Mouse (Mus musculus): ENCODE measurements at regions not wholly inside any gene's neighbourhood (a gene's known extent, or its start where the extent isn't known, plus 50 kb on each side); places are given as distances from the start of the nearest gene placed in this dataset.

DNA sequence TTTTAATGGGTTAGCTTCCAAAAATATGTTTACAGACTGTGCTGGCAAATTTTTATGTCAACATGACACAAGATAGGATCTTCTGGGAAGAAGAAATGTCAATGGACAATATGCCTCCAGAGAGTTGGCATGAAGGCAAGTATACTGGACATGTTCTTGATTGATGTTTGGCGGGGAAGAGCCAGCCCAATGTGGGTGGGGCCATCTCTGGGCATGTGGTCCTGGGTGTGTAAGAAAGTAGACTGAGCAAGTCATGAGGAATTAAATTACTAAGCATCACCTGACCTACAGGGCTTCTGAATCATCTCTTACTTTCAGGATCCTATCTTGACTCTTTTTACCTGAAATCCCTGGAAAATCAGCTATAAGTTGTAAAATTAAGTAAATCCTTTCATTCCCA is 525.0 kb upstream of the Grm7 start:
- no peak for DNase-seq (ENCODE audit: low spot score)

DNA sequence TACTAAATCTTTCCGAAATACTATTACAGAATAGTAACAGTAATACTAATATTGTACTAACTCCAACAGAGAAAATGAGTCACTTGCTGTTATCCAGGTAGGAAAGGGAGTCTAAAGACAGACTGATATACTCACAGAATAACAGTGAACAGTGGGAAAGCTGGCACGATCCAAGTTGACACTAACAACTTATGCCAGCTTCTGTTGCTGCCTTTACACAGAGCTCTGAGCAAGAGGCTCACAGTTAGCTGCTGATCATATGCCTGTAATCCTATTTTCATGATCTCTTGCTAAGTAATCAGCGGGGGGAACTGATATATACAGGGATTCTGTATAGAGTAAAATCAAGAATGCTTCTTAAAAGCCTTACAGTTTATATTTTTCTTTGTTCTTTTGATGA is 513.1 kb upstream of the Grm7 start:
- peak; percentile 9 for DNase-seq (ENCODE audit: low spot score)

DNA sequence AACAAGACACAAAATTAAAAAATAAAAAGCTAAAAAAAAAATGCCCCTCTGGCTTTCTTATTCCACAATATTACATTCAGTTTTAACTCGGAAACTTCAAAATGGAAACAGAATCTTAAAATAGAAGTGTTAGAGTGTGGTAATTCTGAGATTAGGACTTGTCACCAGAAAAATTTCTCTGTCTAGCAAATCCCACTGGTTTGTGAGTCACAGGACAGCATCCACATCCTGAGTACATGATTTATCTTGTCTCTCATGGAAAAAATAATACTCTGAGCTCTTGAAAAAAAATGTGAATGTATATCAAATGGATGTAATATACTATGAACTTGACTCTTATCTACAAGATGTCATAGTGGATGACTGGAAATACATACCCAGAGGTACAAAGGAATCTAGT is 511.8 kb upstream of the Grm7 start:
- no peak for DNase-seq (ENCODE audit: low spot score)

DNA sequence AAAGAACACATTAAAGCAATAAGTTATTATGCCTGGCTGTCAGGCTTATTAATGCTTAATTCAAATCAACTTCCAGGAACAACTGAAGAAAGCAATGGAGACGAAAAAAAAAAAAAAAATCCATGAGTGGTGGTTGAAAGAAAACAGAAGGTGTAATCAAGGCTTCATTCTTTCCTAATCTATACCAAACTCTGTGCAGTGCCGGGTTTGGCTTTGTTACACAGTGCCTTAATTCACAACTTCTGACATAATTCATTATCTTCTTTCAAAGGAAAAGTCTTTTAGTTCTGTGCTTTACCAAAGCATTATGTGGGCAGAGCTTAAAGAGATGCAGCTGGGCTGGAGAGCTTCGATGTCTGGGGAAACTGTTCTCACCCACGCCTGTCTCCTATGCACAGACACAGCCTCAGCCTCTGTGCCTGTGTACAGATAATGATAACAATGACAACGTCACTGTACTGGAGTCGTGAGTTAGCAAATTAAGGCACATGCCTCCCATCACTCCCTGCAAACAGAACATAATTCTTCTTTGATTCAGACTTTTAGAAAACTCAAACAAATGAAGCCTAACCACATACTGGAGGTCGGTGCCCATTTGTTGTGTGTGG is 508.2 kb upstream of the Grm7 start:
- DNase-seq (ENCODE audit: low spot score) = no peak

DNA sequence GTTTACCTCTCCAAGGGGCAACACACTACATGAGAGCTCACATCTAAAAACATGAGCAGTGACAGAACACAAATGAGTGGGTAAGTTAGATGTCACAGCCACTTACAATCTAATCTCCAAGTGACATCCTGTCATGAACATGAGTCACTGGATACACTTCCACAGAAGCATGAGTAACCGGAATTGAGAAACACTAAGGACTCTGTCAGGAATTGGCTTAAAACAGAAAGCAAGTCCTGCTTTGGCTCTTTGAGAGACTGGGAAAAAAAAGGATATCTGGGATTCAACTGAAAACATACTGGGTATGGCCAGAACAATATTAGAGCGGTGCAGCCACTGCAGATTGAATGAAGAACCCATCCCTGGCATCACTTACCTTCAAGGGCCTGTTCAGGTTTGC is 506.0 kb upstream of the Grm7 start:
- DNase-seq (ENCODE audit: low spot score) = no peak

DNA sequence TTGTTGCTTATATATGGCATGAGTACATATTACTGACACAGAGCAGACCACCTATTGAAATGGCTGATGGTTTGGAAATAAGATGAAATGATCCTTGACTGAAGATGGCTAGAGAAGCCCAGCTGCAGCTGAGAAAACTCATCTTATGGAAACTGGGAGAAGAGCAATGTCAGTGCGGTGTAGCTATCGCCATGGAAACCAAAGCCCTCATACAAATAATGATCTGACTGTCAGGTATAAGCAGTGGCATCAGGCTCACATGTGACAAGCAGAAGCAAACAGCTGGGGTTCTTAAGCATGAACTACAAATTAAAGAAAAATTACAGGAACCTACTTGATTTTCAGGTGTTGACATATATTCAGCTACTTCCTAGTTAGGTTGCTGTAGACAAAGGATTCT is 476.8 kb upstream of the Grm7 start:
- DNase-seq (ENCODE audit: low spot score) = peak; percentile 11

DNA sequence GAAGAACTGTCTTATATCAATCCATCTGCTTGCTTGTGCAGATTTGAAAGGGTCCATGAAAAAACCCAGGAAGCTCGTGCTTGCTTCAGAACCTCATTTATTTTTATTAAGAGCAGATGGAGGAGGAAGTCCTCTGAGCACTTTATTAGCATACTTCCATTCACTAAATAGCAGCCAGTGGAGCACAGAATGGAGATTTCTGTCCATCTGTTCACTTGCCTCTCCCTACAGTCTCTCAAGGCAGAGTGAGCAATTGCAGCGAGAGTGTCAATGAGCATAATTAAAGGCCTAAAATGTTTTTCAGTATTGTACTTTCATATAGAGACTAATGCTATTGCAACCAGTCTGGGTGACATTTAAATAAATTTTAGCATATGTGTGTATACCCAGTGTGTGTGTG is 439.4 kb upstream of the Grm7 start:
- no peak for DNase-seq (ENCODE audit: low spot score)

DNA sequence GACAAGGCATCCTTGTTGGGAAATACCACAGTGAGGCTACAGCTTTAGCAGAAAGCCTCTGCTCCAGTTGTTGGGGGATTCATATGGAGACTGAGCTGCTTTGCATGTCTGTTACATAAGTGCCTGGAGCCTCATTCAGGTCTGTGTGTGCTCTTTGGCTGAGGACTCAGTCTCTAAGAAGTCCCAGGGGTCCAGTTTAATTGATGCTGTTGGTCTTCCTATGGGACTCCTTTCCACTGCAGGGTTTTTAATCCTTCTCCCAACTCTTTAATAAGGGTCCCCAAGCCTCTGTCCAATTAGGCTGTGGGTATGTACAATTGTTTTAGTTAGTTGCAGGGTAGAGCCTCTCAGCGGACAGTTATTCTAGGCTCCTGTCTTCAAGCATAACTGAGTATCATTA is 436.6 kb upstream of the Grm7 start:
- DNase-seq (ENCODE audit: low spot score) = no peak

DNA sequence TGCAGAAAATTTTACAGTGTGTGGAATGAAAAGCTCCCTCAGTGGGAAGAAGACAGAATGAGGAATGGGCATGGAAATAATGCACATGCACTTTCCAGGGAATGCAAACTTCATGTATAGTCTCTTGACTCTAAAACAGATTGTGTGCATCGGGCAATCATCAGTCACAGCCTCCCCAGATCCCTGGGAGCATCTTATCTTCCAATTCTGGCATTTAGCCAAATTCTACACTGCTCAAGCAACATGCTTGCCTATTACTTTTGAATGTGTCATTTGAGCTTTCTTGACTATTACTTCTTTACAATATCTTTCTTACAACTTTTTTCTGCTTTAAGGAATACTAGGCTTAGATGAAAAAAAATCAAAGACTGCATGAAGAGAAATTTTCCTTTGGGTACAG is 397.9 kb upstream of the Grm7 start:
- DNase-seq (ENCODE audit: low spot score) = no peak

DNA sequence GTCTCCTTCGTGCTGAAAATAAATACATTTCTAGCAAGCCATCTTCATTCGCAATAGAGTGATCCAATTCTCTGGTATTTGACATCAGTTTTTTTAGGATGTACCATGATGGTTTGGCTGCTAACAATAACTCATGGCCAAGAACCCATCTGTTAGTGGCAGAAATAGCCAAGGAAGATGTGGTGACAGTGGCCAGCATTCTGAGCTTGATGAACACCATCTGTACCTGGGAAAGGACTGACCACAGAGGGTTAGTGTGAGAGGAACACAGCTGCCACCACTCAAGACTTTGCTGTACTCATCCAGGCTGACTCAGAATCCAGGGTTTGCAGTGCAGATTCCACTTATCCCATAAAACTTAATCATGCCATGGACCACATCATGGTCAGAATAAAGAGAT is 348.8 kb upstream of the Grm7 start:
- no peak for DNase-seq (ENCODE audit: low spot score)
